Mouse (Mus musculus) C2C12 (cell line): ENCODE results near the gene Adgrg1. TPM values are rescaled to one million over a fixed set of nuclear protein-coding genes. Genes with fewer than 3 reads are reported as not detected.
"Not testable (repeated sequence)": the region's sequence is repeated elsewhere in the genome, so short reads cannot be mapped to it uniquely, and the experiment has no call there.

Experiments
- H3K27me3 ChIP-seq: one replicate; pipeline ENCODE4 v1.6.1; 2011; ENCODE audit not compliant: control insufficient read depth, insufficient read depth, insufficient read length
- H3K36me3 ChIP-seq: one replicate; pipeline ENCODE4 v1.6.1; 2011; ENCODE audit not compliant: control insufficient read depth, insufficient read depth
- H3K4me3 ChIP-seq: one replicate; pipeline ENCODE4 v1.5.1; 2011; ENCODE audit warnings: mild to moderate bottlenecking, control low read depth; ENCODE audit not compliant: poor library complexity, insufficient read depth, severe bottlenecking
- H3K79me2 ChIP-seq: one replicate; pipeline ENCODE4 v1.6.1; 2011; ENCODE audit not compliant: control insufficient read depth, insufficient read depth
- H3K79me3 ChIP-seq: one replicate; pipeline ENCODE4 v1.6.1; 2011; ENCODE audit warnings: low read depth, control low read depth
- H3ac ChIP-seq: one replicate; pipeline ENCODE3; 2011; ENCODE audit warnings: low read depth; ENCODE audit not compliant: control insufficient read depth, insufficient read length
- CEBPB ChIP-seq: IDR thresholded peaks from one replicate; pipeline ENCODE4 v1.6.1; 2011; ENCODE audit warnings: low read depth, mild to moderate bottlenecking, control low read depth, moderate library complexity
- CTCF ChIP-seq: IDR thresholded peaks from one replicate; pipeline ENCODE4 v1.5.1; 2011; ENCODE audit not compliant: control insufficient read depth, insufficient read depth, insufficient read length
- FOSL1 ChIP-seq: IDR thresholded peaks from one replicate; pipeline ENCODE4 v1.8.0; 2011; ENCODE audit warnings: mild to moderate bottlenecking, low read length; ENCODE audit not compliant: poor library complexity, insufficient read depth, severe bottlenecking
- MAX ChIP-seq: IDR thresholded peaks from one replicate; pipeline ENCODE4 v1.6.1; 2011; ENCODE audit warnings: mild to moderate bottlenecking, control low read depth
- MYOD1 ChIP-seq: IDR thresholded peaks from one replicate; pipeline ENCODE4 v1.6.1; 2011; ENCODE audit warnings: low read depth; ENCODE audit not compliant: control insufficient read depth, insufficient read length
- MYOG ChIP-seq: IDR thresholded peaks from one replicate; pipeline ENCODE4 v1.6.1; 2011; ENCODE audit not compliant: control insufficient read depth, insufficient read length; ENCODE audit errors: extremely low read depth
- USF1 ChIP-seq: IDR thresholded peaks from one replicate; pipeline ENCODE4 v1.6.1; 2011; ENCODE audit warnings: low read depth, mild to moderate bottlenecking, control low read depth, moderate library complexity
- polyA plus RNA-seq: library from polyadenylated mRNA; unstranded; fragments of >200 nt; fragmentation: generic; extraction: Trizol; gene quantifications from one replicate; pipeline ENCODE4 v1.2.1, GENCODE M21; 2012; ENCODE audit warnings: missing spikeins

Gene Adgrg1
- polyA plus RNA-seq, 1 experiment: 2.8 TPM

- Histone ChIP-seq H3ac (peak overlapping the region; percentile 97), H3K79me3 (peaks cover 4% of the 10 kb centered on the region), H3K36me3 (peaks cover under 1% of the 10 kb centered on the region), H3K27me3 (no peaks in the 10 kb centered on the region), H3K4me3 (peak overlapping the region; percentile 30), H3K79me2 (peaks cover 40% of the 10 kb centered on the region)
- peak; percentile 44 for TF ChIP-seq MAX
- peak; percentile 87 for TF ChIP-seq CEBPB
- TF ChIP-seq MYOG: no peak
Observed at GRCm38 (mm10) chr8:95020293-95020777, 45.8 kb downstream of the Adgrg1 start.

- TF ChIP-seq MYOG (no peak), CEBPB (no peak), CTCF (no peak), MAX (no peak), FOSL1 (no peak), MYOD1 (no peak), USF1 (no peak)
Observed at GRCm38 (mm10) chr8:95020821-95021220, 46.3 kb downstream of the Adgrg1 start.

GRCm38 (mm10) chr8:95023201-95023600 is 48.6 kb downstream of the Adgrg1 start:
- peaks cover 4% of the 10 kb centered on the region for H3K79me3 ChIP-seq
- peaks cover 12% of the 10 kb centered on the region for H3K36me3 ChIP-seq
- no peak overlapping the region for H3ac ChIP-seq
- H3K27me3 ChIP-seq: no peaks in the 10 kb centered on the region
- no peak overlapping the region for H3K4me3 ChIP-seq
- TF ChIP-seq MAX (no peak), CTCF (no peak), FOSL1 (no peak), MYOG (no peak), MYOD1 (no peak), CEBPB (no peak), USF1 (no peak)
- peaks cover 40% of the 10 kb centered on the region for H3K79me2 ChIP-seq

More at GRCm38 (mm10) chr8:95020821-95021220, 46.3 kb downstream of the Adgrg1 start:
- Histone ChIP-seq H3K79me3 (peaks cover 4% of the 10 kb centered on the region), H3K79me2 (peaks cover 40% of the 10 kb centered on the region), H3K36me3 (peaks cover 6% of the 10 kb centered on the region), H3ac (peak overlapping the region; percentile 25), H3K4me3 (peak overlapping the region; percentile 30), H3K27me3 (no peaks in the 10 kb centered on the region)

DNA sequence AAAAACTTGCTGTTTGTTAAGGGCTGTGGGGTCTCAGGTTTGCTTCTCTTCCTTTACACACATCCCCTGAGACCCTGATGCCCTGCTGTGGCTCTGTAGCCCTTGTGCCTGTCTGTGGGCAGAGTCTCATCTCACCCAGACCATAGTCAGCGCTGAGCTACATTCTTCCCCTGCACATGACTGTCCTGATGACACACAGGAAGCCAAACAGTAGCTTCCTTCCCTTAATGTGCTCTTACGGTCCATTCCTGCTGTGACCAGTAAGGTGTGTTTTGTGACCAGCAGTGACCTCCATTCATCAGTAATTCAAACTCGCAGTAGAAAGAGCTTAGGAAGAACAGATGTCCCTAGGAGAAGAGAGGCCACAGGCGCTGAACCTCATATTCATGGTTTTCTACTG is 49.8 kb downstream of the Adgrg1 start:
- H3K36me3 ChIP-seq: peaks cover 12% of the 10 kb centered on the region
- peaks cover 4% of the 10 kb centered on the region for H3K79me3 ChIP-seq
- peaks cover 32% of the 10 kb centered on the region for H3K79me2 ChIP-seq
- TF ChIP-seq CTCF: no peak
- no peaks in the 10 kb centered on the region for H3K27me3 ChIP-seq
- H3K4me3 ChIP-seq: no peak overlapping the region
- H3ac ChIP-seq: no peak overlapping the region

DNA sequence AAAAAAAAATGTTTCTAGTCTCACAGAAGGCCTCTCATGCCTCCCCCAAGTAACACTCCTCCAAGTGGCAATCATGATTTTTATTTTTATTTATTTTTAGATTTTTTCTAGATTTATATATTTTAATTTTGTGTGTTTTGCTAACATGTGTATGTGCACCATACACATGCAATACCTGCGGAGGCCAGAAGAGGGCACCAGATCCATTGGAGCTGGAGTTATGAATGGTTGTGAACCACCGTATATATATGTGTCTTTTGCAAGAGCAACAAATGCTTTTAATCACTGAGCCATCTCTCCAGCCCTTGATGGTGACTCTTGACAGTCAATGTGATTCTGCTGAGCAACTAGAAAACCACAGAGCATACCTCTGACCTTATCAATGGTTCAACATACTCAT is 50.9 kb downstream of the Adgrg1 start:
- H3K4me3 ChIP-seq: no peak overlapping the region
- H3ac ChIP-seq: no peak overlapping the region
- no peaks in the 10 kb centered on the region for H3K27me3 ChIP-seq
- H3K79me3 ChIP-seq: peaks cover 4% of the 10 kb centered on the region
- H3K36me3 ChIP-seq: peaks cover 12% of the 10 kb centered on the region
- H3K79me2 ChIP-seq: peaks cover 29% of the 10 kb centered on the region
- TF ChIP-seq CEBPB: no peak

GRCm38 (mm10) chr8:95028391-95028790 is 53.8 kb downstream of the Adgrg1 start:
- Histone ChIP-seq H3K36me3 (peaks cover 12% of the 10 kb centered on the region), H3K79me2 (peaks cover 14% of the 10 kb centered on the region)
- not testable (repeated sequence) for H3K79me3 ChIP-seq, H3K27me3 ChIP-seq, H3K4me3 ChIP-seq, H3ac ChIP-seq

GRCm38 (mm10) chr8:95037106-95037925 is 62.8 kb downstream of the Adgrg1 start:
- H3K79me3 ChIP-seq: no peaks in the 10 kb centered on the region
- H3K36me3 ChIP-seq: peaks cover 3% of the 10 kb centered on the region
- H3K27me3 ChIP-seq: no peaks in the 10 kb centered on the region
- no peaks in the 10 kb centered on the region for H3K79me2 ChIP-seq
- TF ChIP-seq MAX (no peak), USF1 (no peak), CTCF (no peak), CEBPB (no peak), FOSL1 (no peak), MYOG (no peak), MYOD1 (no peak)
- H3ac ChIP-seq: no peak overlapping the region
- no peak overlapping the region for H3K4me3 ChIP-seq
